In genomic region chr3:138197093-138197492, GRCm38 (mm10) we compare ENCODE assay signal across 35 mouse cellular contexts. TPM values are rescaled to one million over a fixed set of nuclear protein-coding genes. Genes with fewer than 3 reads are reported as not detected.
DNase-seq lines count a peak whose midpoint lies in the region; ATAC-seq and TF ChIP-seq lines count a peak whose summit lies in the region.
"Had no signal": no experiment of that assay in that cellular context is flagged by ENCODE, and none has a peak within 500 bp of the region (broad histone marks: within the 10 kb centered on the region; RNA-seq: fewer than 3 reads in every experiment).

No protein-coding gene starts in this region.

- H3K27ac ChIP-seq in kidney, postnatal 0 days = no peak overlapping the region
- H3K27ac ChIP-seq in embryonic facial prominence, embryonic 14.5 days (replicated peaks; ENCODE audit: low read depth, low read length) = no peak overlapping the region
- H3K27ac ChIP-seq: embryonic facial prominence, embryonic 12.5 days; forebrain, embryonic 13.5 days; hindbrain, embryonic 13.5 days; liver, embryonic 14.5 days; macrophage had no signal

- 0 out of 2 replicates have a peak, but pooled peaks cover 5% of the 10 kb centered on the region for H3K4me1 ChIP-seq in kidney, postnatal 0 days (replicated peaks; ENCODE audit: insufficient read depth, low read length)
- no peaks in the 10 kb centered on the region for H3K4me1 ChIP-seq in embryonic facial prominence, embryonic 14.5 days (ENCODE audit: control insufficient read depth, insufficient read depth, low read length)
- H3K4me1 ChIP-seq: embryonic facial prominence, embryonic 12.5 days; forebrain, embryonic 13.5 days had no signal

- no peaks in the 10 kb centered on the region for H3K36me3 ChIP-seq in kidney, postnatal 0 days (ENCODE audit: insufficient read depth, low read length)
- H3K36me3 ChIP-seq in embryonic facial prominence, embryonic 14.5 days (ENCODE audit: control insufficient read depth, insufficient read depth, low read length) = no peaks in the 10 kb centered on the region
- H3K36me3 ChIP-seq: embryonic facial prominence, embryonic 12.5 days; hindbrain, embryonic 13.5 days had no signal

- ATAC-seq in kidney, postnatal 0 days (replicated peaks; ENCODE audit: low FRiP score, low read depth) = peak; percentile 55; the same call in 1 of the 2 replicates
- no peak; the same call in 1 of the 2 replicates for ATAC-seq in embryonic facial prominence, embryonic 14.5 days (ENCODE audit: low read depth)
- ATAC-seq: intestine, embryonic 16.5 days had no signal

- H3K4me2 ChIP-seq in kidney, postnatal 0 days (ENCODE audit: low read length) = peak overlapping the region; percentile 35
- peak overlapping the region; percentile 41; the same call in 1 of the 2 replicates for H3K4me2 ChIP-seq in embryonic facial prominence, embryonic 14.5 days (ENCODE audit: low read depth, low read length)
- H3K4me2 ChIP-seq: forebrain, embryonic 13.5 days; heart, embryonic 11.5 days; hindbrain, embryonic 13.5 days had no signal

- H3K27me3 ChIP-seq in kidney, postnatal 0 days (ENCODE audit: insufficient read depth, low read length) = no peaks in the 10 kb centered on the region
- H3K27me3 ChIP-seq in embryonic facial prominence, embryonic 14.5 days (replicated peaks; ENCODE audit: control insufficient read depth, insufficient read depth, low read length) = no peaks in the 10 kb centered on the region
- H3K27me3 ChIP-seq: embryonic facial prominence, embryonic 12.5 days; forebrain, embryonic 13.5 days; hindbrain, embryonic 13.5 days had no signal

- 44% methylated on average over 14 of the region's 14 CpGs for WGBS in kidney, postnatal 0 days
- WGBS in embryonic facial prominence, embryonic 14.5 days = 68% methylated on average over 14 of the region's 14 CpGs

- H3K9me3 ChIP-seq in kidney, postnatal 0 days (replicated peaks; ENCODE audit: low read length) = no peaks in the 10 kb centered on the region
- no peaks in the 10 kb centered on the region for H3K9me3 ChIP-seq in embryonic facial prominence, embryonic 14.5 days (ENCODE audit: control insufficient read depth, low read length)
- H3K9me3 ChIP-seq: embryonic facial prominence, embryonic 12.5 days; forebrain, embryonic 13.5 days; hindbrain, embryonic 13.5 days had no signal

- no peak overlapping the region for H3K4me3 ChIP-seq in kidney, postnatal 0 days (replicated peaks; ENCODE audit: low read depth, low read length)
- no peak overlapping the region for H3K4me3 ChIP-seq in embryonic facial prominence, embryonic 14.5 days (ENCODE audit: low read depth, low read length)
- H3K4me3 ChIP-seq: embryonic facial prominence, embryonic 12.5 days; forebrain, embryonic 13.5 days; hindbrain, embryonic 13.5 days had no signal

- peak; percentile 39 for DNase-seq in gastrocnemius, postnatal 25 days
- DNase-seq in gastrocnemius, postnatal 10 days = no peak
- peak; percentile 41 for DNase-seq in kidney, postnatal 0 days (ENCODE audit: low spot score)
- DNase-seq in kidney, adult 9 months = no peak
- no peak for DNase-seq in embryonic facial prominence, embryonic 14.5 days (ENCODE audit: low spot score)
- no peak for DNase-seq in ovary, postnatal 14 days (ENCODE audit: low spot score)
- DNase-seq: B cell, adult 2 months; cerebellum, adult 8-10 months; cerebellum, postnatal 25 days; heart, adult 18-20 months; kidney, postnatal 14 days; liver; lung, adult 2 months; lung, postnatal 10 days; midbrain, embryonic 14.5 days; right cerebral cortex, postnatal 4 days had no signal

- no peak overlapping the region for H3K9ac ChIP-seq in kidney, postnatal 0 days (ENCODE audit: low read depth, low read length)
- no peak overlapping the region for H3K9ac ChIP-seq in embryonic facial prominence, embryonic 14.5 days (ENCODE audit: low read depth, low read length)
- H3K9ac ChIP-seq: embryonic facial prominence, embryonic 12.5 days; forebrain, embryonic 13.5 days; hindbrain, embryonic 13.5 days; liver, embryonic 14.5 days had no signal

- TF ChIP-seq CTCF in kidney, postnatal 0 days (IDR thresholded peaks at IDR 0.05; ENCODE audit: low read depth) = no peak

RNA-seq across cellular contexts. Expression of gene 4930579F01Rik, which starts 3.5 kb away (rescaled TPM):
- total RNA-seq in gastrocnemius, postnatal 25 days (2021) = not detected
- not detected for total RNA-seq in gastrocnemius, postnatal 10 days (2021)
- polyA plus RNA-seq in kidney, postnatal 0 days (2015; fragmentation: Nextera tagmentation; extraction: Ambion mirVana) = 0.14 and 0.40 TPM in 2 replicates
- polyA plus RNA-seq in embryonic facial prominence, embryonic 14.5 days (2014; fragmentation: Nextera tagmentation; extraction: Ambion mirVana) = 0.21 TPM in 1 of 2 replicates, not detected in the other
- total RNA-seq: adrenal gland, postnatal 10 days; ES-E14; heart, adult 18-20 months; heart, postnatal 4 days; layer of hippocampus, adult 18-20 months; layer of hippocampus, postnatal 10 days; left cerebral cortex, adult 18-20 months; left cerebral cortex, postnatal 14 days; megakaryocyte-erythroid progenitor cell, adult 5-6 weeks; neutrophil, adult 5-6 weeks had no signal
- polyA plus RNA-seq: forebrain, embryonic 13.5 days; heart, embryonic 11.5 days; heart, embryonic 16.5 days; limb, embryonic 11.5 days; liver, embryonic 14.5 days; lung, adult 2 months; macrophage; midbrain, embryonic 14.5 days; neural tube, embryonic 11.5 days had no signal

RNA-seq across cellular contexts. Expression of gene Adh7, which starts 20.5 kb away (rescaled TPM):
- 1 to 10 TPM in 1 of 2 experiments, under 1 TPM in 1; 0.23 to 1.5 TPM for total RNA-seq in gastrocnemius, postnatal 25 days (2021)
- total RNA-seq in gastrocnemius, postnatal 10 days (2021) = under 1 TPM; 0.20 to 0.28 TPM
- polyA plus RNA-seq in kidney, postnatal 0 days (2015; fragmentation: Nextera tagmentation; extraction: Ambion mirVana) = 0.55 and 0.88 TPM in 2 replicates
- polyA plus RNA-seq in embryonic facial prominence, embryonic 14.5 days (2014; fragmentation: Nextera tagmentation; extraction: Ambion mirVana) = 4.8 and 5.2 TPM in 2 replicates
- total RNA-seq: heart, postnatal 4 days; left cerebral cortex, adult 18-20 months; megakaryocyte-erythroid progenitor cell, adult 5-6 weeks; neutrophil, adult 5-6 weeks had no signal
- polyA plus RNA-seq: forebrain, embryonic 13.5 days; heart, embryonic 11.5 days; limb, embryonic 11.5 days; macrophage had no signal

RNA-seq across cellular contexts. Expression of gene Mttp, which starts 52.3 kb away (rescaled TPM):
- total RNA-seq in gastrocnemius, postnatal 25 days (2021) = 1 to 10 TPM; 1.8 TPM
- total RNA-seq in gastrocnemius, postnatal 10 days (2021) = 1 to 10 TPM; 3.6 to 3.7 TPM
- polyA plus RNA-seq in kidney, postnatal 0 days (2015; fragmentation: Nextera tagmentation; extraction: Ambion mirVana) = 6.9 and 7.0 TPM in 2 replicates
- 6.3 TPM in 2 replicates for polyA plus RNA-seq in embryonic facial prominence, embryonic 14.5 days (2014; fragmentation: Nextera tagmentation; extraction: Ambion mirVana)

RNA-seq across cellular contexts. Expression of gene Trmt10a, which starts 53.8 kb away (rescaled TPM):
- total RNA-seq in gastrocnemius, postnatal 25 days (2021) = 1 to 10 TPM; 1.5 to 1.8 TPM
- 1 to 10 TPM; 4.2 to 4.5 TPM for total RNA-seq in gastrocnemius, postnatal 10 days (2021)
- polyA plus RNA-seq in kidney, postnatal 0 days (2015; fragmentation: Nextera tagmentation; extraction: Ambion mirVana) = 9.5 and 13.2 TPM in 2 replicates
- 10.7 and 11.2 TPM in 2 replicates for polyA plus RNA-seq in embryonic facial prominence, embryonic 14.5 days (2014; fragmentation: Nextera tagmentation; extraction: Ambion mirVana)

Comparison
In these comparisons a context has a peak if more than half of its experiments do, and no peak if none do; other contexts are left out.
1. DNase-seq: peak in gastrocnemius, postnatal 25 days (single experiment) and kidney, postnatal 0 days (single experiment); none in gastrocnemius, postnatal 10 days (single experiment), kidney, adult 9 months (single experiment), embryonic facial prominence, embryonic 14.5 days (single experiment) and ovary, postnatal 14 days (single experiment).